Mouse (Mus musculus) MEL (cell line): ENCODE measurements around the gene Phtf2. TPM values are rescaled to one million over a fixed set of nuclear protein-coding genes. Genes with fewer than 3 reads are reported as not detected.

Experiments used
- DNase-seq: peaks from one replicate; pipeline ENCODE4 v3.0.0; 2011; ENCODE audit warnings: low read depth, low spot score
- H3K27ac ChIP-seq: 2 replicates; pipeline ENCODE4 v1.5.1; 2012; ENCODE audit warnings: low read depth, mild to moderate bottlenecking, control low read depth, low read length, moderate library complexity; ENCODE audit not compliant: control insufficient read depth
- H3K27me3 ChIP-seq, 2 experiments: fragments of 150-350 bp in 1 of 2; sonication (generic) in 1 of 2; 2 replicates each; pipeline ENCODE4 v1.6.1; 2012; ENCODE audit warnings: low read length in 2 of 2, mild to moderate bottlenecking in 2 of 2, improper control_type of control experiment in 1 of 2, moderate library complexity in 1 of 2; ENCODE audit not compliant: insufficient read depth in 2 of 2, control insufficient read depth in 1 of 2
- H3K36me3 ChIP-seq, 2 experiments: 2 replicates each; pipeline ENCODE4 v1.6.1; 2012 to 2014; ENCODE audit warnings: low read length in 2 of 2, improper control_type of control experiment in 1 of 2, inconsistent platforms in 1 of 2, mild to moderate bottlenecking in 1 of 2; ENCODE audit not compliant: insufficient read depth in 2 of 2, control insufficient read depth in 1 of 2
- H3K4me1 ChIP-seq, 2 experiments: fragments of 150-350 bp in 1 of 2; sonication (generic) in 1 of 2; 2 replicates each; pipeline ENCODE4 v1.6.1; 2012; ENCODE audit warnings: low read length in 2 of 2, improper control_type of control experiment in 1 of 2, mild to moderate bottlenecking in 1 of 2; ENCODE audit not compliant: insufficient read depth in 2 of 2, control insufficient read depth in 1 of 2
- H3K4me3 ChIP-seq, 2 experiments: fragments of 150-350 bp in 1 of 2; sonication (generic) in 1 of 2; 2 replicates each; pipeline ENCODE4 v1.5.1; 2012; ENCODE audit warnings: low read depth in 2 of 2, low read length in 2 of 2, mild to moderate bottlenecking in 2 of 2, moderate library complexity in 2 of 2, control low read depth in 1 of 2, improper control_type of control experiment in 1 of 2; ENCODE audit not compliant: control insufficient read depth in 1 of 2, insufficient read depth in 1 of 2
- H3K79me2 ChIP-seq: 2 replicates; pipeline ENCODE4 v1.6.1; 2012; ENCODE audit warnings: mild to moderate bottlenecking, low read length, moderate library complexity; ENCODE audit not compliant: control insufficient read depth, poor library complexity, insufficient read depth
- H3K9ac ChIP-seq: 2 replicates; pipeline ENCODE4 v1.6.1; 2012; ENCODE audit warnings: low read depth, mild to moderate bottlenecking, control low read depth, low read length, moderate library complexity; ENCODE audit not compliant: control insufficient read depth, poor library complexity, severe bottlenecking
- H3K9me3 ChIP-seq: fragments of 150-350 bp; sonication (generic); replicated peaks from 2 replicates; pipeline ENCODE4 v1.6.1; 2012; ENCODE audit warnings: mild to moderate bottlenecking, low read length, improper control_type of control experiment, moderate library complexity; ENCODE audit not compliant: insufficient read depth
- CHD2 ChIP-seq: IDR thresholded peaks from 2 replicates; pipeline ENCODE4 v1.6.1; 2011; ENCODE audit warnings: low read length, improper control_type of control experiment
- E2F4 ChIP-seq: IDR thresholded peaks from 2 replicates; pipeline ENCODE4 v1.6.1; 2011; ENCODE audit warnings: low read depth, low read length, improper control_type of control experiment, borderline replicate concordance
- ETS1 ChIP-seq: IDR thresholded peaks from 2 replicates; pipeline ENCODE4 v1.6.1; 2012; ENCODE audit warnings: low read depth, mild to moderate bottlenecking, inconsistent platforms, low read length, improper control_type of control experiment, moderate library complexity
- GATA1 ChIP-seq: IDR thresholded peaks from 2 replicates; pipeline ENCODE4 v1.6.1; 2011; ENCODE audit warnings: low read depth, low read length, improper control_type of control experiment
- HCFC1 ChIP-seq: IDR thresholded peaks from 2 replicates; pipeline ENCODE4 v1.6.1; 2012; ENCODE audit warnings: low read depth, mild to moderate bottlenecking, inconsistent platforms, low read length, improper control_type of control experiment, moderate library complexity
- JUND ChIP-seq: IDR thresholded peaks from 2 replicates; pipeline ENCODE4 v1.6.1; 2011; ENCODE audit warnings: low read depth, mild to moderate bottlenecking, improper control_type of control experiment, low read length
- KAT2A ChIP-seq: conservative IDR thresholded peaks from 2 replicates; pipeline ENCODE4 v1.6.1; 2012; ENCODE audit warnings: low read depth, low read length, improper control_type of control experiment, inconsistent platforms
- MAX ChIP-seq: IDR thresholded peaks from 2 replicates; pipeline ENCODE4 v1.6.1; 2011; ENCODE audit warnings: low read length, improper control_type of control experiment
- MAZ ChIP-seq: IDR thresholded peaks from 2 replicates; pipeline ENCODE4 v1.6.1; 2012; ENCODE audit warnings: low read depth, mild to moderate bottlenecking, inconsistent platforms, low read length, improper control_type of control experiment
- MXI1 ChIP-seq: IDR thresholded peaks from 2 replicates; pipeline ENCODE4 v1.6.1; 2011; ENCODE audit warnings: mild to moderate bottlenecking, low read depth, low read length, improper control_type of control experiment
- MYB ChIP-seq: IDR thresholded peaks from 2 replicates; pipeline ENCODE4 v1.6.1; 2011; ENCODE audit warnings: mild to moderate bottlenecking, low read depth, low read length, improper control_type of control experiment
- MYC ChIP-seq: IDR thresholded peaks from 2 replicates; pipeline ENCODE4 v1.6.1; 2011; ENCODE audit warnings: low read depth, mild to moderate bottlenecking, low read length, improper control_type of control experiment, moderate library complexity
- NRF1 ChIP-seq: IDR thresholded peaks from 2 replicates; pipeline ENCODE4 v1.6.1; 2014; ENCODE audit warnings: low read depth, mild to moderate bottlenecking, inconsistent platforms, low read length, improper control_type of control experiment, moderate library complexity; ENCODE audit not compliant: poor library complexity, insufficient read depth, severe bottlenecking
- POLR2AphosphoS2 ChIP-seq: IDR thresholded peaks from 2 replicates; pipeline ENCODE4 v1.6.1; 2011; ENCODE audit warnings: low read length, improper control_type of control experiment
- SMC3 ChIP-seq: IDR thresholded peaks from 2 replicates; pipeline ENCODE4 v1.6.1; 2011; ENCODE audit warnings: low read depth, low read length, improper control_type of control experiment
- TAL1 ChIP-seq: IDR thresholded peaks from 2 replicates; pipeline ENCODE4 v1.6.1; 2012; ENCODE audit warnings: mild to moderate bottlenecking, inconsistent platforms, low read length, moderate library complexity, mixed read lengths
- UBTF ChIP-seq: IDR thresholded peaks from 2 replicates; pipeline ENCODE4 v1.6.1; 2012; ENCODE audit warnings: low read depth, mild to moderate bottlenecking, inconsistent platforms, low read length, improper control_type of control experiment, moderate library complexity, borderline replicate concordance; ENCODE audit not compliant: insufficient read depth
- USF1 ChIP-seq: IDR thresholded peaks from 2 replicates; pipeline ENCODE4 v1.6.1; 2014; ENCODE audit warnings: low read depth, mild to moderate bottlenecking, inconsistent platforms, low read length, improper control_type of control experiment, moderate library complexity
- USF2 ChIP-seq, 2 experiments: IDR thresholded peaks; 2 replicates each; pipeline ENCODE4 v1.6.1; 2011 to 2012; ENCODE audit warnings: improper control_type of control experiment in 2 of 2, low read length in 2 of 2, borderline replicate concordance in 1 of 2, inconsistent platforms in 1 of 2, low read depth in 1 of 2, mild to moderate bottlenecking in 1 of 2; ENCODE audit not compliant: insufficient read depth in 1 of 2
- ZKSCAN1 ChIP-seq: IDR thresholded peaks from 2 replicates; pipeline ENCODE4 v1.6.1; 2012; ENCODE audit warnings: low read depth, mild to moderate bottlenecking, inconsistent platforms, low read length, improper control_type of control experiment, moderate library complexity
- polyA plus RNA-seq, 2 experiments: library from polyadenylated mRNA; stranded (reverse) in 1 of 2; unstranded in 1 of 2; fragments of >175 nt in 1 of 2; fragments of >200 nt in 1 of 2; gene quantifications; 2 replicates each; pipeline versions ENCODE4 v1.2.1 to v1.2.4; 2012; ENCODE audit warnings: low replicate concordance in 2 of 2, low read depth in 1 of 2; ENCODE audit not compliant: insufficient read length in 2 of 2, insufficient read depth in 1 of 2, missing spikeins in 1 of 2
- total RNA-seq: library from RNA; depleted of rRNA; stranded (reverse); fragments of 300-350 nt; gene quantifications from 2 replicates; pipeline ENCODE4 v1.2.3, GENCODE M21; 2012

Phtf2 gene
- total and polyA plus RNA-seq, 3 experiments, result 20.0 TPM; not detected in 1

GRCm38 (mm10) chr5:20860565-20860964 is 21.4 kb downstream of the Phtf2 start:
- no peak for DNase-seq
- Histone ChIP-seq H3K9ac (no peak overlapping the region), H3K4me3 (no peak overlapping the region), H3K79me2 (peaks cover 11% of the 10 kb centered on the region; the same call in 1 of the 2 replicates), H3K9me3 (no peaks in the 10 kb centered on the region), H3K4me1 (peaks cover 0 to 5% of the 10 kb centered on the region in 2 experiments; a peak in 2 of 4 replicates), H3K27me3 (no peaks in the 10 kb centered on the region), H3K27ac (no peak overlapping the region), H3K36me3 (peaks cover 3 to 7% of the 10 kb centered on the region in 2 experiments)
- TF ChIP-seq KAT2A, result no peak
- no peak for TF ChIP-seq CHD2
- TF ChIP-seq ZKSCAN1, result no peak
- TF ChIP-seq NRF1, result no peak
- no peak for TF ChIP-seq MYB
- TF ChIP-seq E2F4, result no peak
- no peak for TF ChIP-seq MXI1
- no peak for TF ChIP-seq SMC3
- TF ChIP-seq MAX, result no peak
- TF ChIP-seq MAZ, result no peak
- no peak for TF ChIP-seq POLR2AphosphoS2
- no peak for TF ChIP-seq USF2 (IDR thresholded peaks at IDR 0.05; ENCODE audit: borderline replicate concordance in 1 of 2, insufficient read depth in 1 of 2, low read depth in 1 of 2, low read length in 2 of 2)
- no peak for TF ChIP-seq UBTF
- TF ChIP-seq MYC, result no peak

GRCm38 (mm10) chr5:20858404-20858803 is 23.5 kb downstream of the Phtf2 start:
- H3K9me3 ChIP-seq, result no peaks in the 10 kb centered on the region
- H3K27ac ChIP-seq, result no peak overlapping the region
- no peak for DNase-seq
- H3K4me3 ChIP-seq, result no peak overlapping the region
- H3K27me3 ChIP-seq, result no peaks in the 10 kb centered on the region
- H3K4me1 ChIP-seq, result peaks cover 0 to 5% of the 10 kb centered on the region in 2 experiments; a peak in 2 of 4 replicates
- H3K79me2 ChIP-seq, result peaks cover 9% of the 10 kb centered on the region; the same call in 1 of the 2 replicates
- no peak for TF ChIP-seq GATA1
- TF ChIP-seq USF1, result no peak
- no peak for TF ChIP-seq MAX
- TF ChIP-seq ZKSCAN1, result no peak
- no peak for TF ChIP-seq USF2 (IDR thresholded peaks at IDR 0.05; ENCODE audit: borderline replicate concordance in 1 of 2, insufficient read depth in 1 of 2, low read depth in 1 of 2, low read length in 2 of 2)
- TF ChIP-seq NRF1, result no peak
- TF ChIP-seq MAZ, result no peak
- no peak for TF ChIP-seq TAL1
- no peak for TF ChIP-seq JUND
- TF ChIP-seq HCFC1, result no peak
- no peak for TF ChIP-seq ETS1
- H3K36me3 ChIP-seq, result peaks cover 8 to 9% of the 10 kb centered on the region in 2 experiments
- no peak overlapping the region for H3K9ac ChIP-seq
